Mouse (Mus musculus) layer of hippocampus, postnatal 36 days (tissue): ENCODE measurements around the gene Usp9x. TPM values are rescaled to one million over a fixed set of nuclear protein-coding genes. Genes with fewer than 3 reads are reported as not detected.

Experiments
- DNase-seq, 2 experiments: peaks; one replicate each; pipeline ENCODE4 v3.0.0; 2022
- total RNA-seq, 2 experiments: library from RNA; stranded (reverse); gene quantifications; 2 replicates each; pipeline ENCODE4 v1.2.3; 2021

Usp9x gene
- 100 to 1,000 TPM; 222 to 240 TPM for total RNA-seq

DNA sequence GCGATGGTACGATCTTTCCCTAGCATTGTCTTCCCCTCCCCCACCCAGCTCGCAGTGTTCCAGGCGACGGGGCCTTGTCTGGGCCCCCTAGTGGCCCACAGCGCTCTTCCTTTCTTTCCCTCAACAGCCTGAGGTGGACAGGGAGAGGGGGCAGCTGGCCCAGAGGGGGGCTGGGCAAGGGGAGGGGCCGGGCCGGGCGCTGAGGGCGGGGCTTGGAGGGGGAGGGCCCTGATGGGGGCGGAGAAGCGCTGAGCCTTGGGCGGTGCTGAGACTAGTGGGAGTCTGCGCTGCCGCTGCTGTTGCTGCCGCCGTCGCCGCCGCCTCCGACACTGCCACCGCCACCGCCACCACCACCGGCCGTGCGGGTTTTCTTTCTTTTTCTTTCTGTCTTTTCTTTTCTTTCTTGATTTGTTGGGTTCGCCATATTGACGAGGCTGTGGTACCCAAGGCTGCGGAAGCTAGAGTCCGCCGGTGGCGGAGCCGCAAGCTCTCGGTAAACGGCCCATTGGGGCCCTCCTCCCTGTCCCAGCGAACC is at the start of gene Usp9x:
Gene Usp9x (plus strand): TSS at position 258 of the 535 bp plus-strand sequence.
- DNase-seq, result no peak

DNA sequence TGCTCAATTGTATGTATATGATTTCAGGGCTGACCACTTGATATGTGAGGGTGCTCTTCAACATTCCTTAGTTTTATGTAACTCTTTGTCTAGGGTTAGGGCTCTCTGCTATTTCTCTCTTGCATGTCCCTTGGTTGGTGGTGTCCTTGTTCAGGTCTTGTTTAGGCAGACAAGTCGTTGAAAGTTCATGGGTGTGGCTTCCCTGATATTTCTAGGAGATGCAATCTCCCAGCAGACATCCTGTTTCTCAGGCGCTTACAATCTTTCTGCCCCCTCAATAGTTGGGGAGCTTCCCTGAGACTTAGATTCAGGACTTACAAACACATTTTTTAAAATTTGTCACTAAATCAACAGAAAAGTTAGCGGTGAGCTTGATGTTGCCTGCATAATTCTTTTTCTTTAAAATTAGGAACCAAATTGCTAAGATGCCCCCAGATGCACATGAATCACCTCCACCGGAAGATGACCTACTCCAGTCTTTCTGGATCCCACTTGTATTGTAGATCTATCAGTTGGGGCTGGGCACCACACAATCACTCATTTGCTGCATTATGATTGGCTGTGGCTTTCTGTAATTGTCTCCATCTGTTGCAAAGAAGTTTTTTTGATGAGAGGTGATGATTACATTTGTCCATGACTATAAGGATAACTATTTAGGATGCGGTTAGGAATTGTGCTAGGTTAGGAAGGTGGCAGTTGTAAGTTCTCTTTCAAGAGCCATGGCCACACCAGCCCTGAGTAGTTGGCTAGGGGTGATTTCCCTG is 48.6 kb upstream of the Usp9x start:
- no peak for DNase-seq

DNA sequence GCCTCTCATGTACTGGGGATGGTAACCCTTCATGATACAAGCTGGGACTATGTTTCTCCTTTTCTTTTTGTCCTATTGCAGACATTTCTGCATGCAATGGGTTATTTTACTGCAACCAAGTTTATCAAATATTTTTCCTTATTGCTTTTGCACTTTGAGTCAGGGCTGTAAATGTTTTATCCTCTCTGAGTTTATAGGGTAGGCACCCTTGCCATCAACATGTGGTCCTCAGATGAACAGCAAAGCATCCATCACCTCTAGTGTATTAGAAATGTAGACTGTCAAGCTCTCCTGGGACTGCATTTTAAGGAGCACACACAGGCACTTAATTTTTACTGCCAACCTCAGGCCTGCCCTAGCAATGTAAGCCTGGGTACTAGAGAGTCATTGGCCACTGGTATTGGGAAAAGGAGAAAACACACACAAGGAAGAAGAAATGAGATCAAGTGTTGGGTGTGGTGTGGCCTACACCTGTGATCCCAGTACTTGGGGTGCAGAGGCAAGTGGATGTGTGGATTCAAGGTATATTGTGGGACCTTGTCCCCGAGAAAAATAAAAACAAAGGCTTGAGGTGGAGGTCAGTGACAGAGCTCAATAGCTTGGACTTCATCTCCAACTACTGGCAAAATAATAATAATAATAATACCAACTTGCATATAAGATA is 46.6 kb upstream of the Usp9x start:
- DNase-seq, result no peak

DNA sequence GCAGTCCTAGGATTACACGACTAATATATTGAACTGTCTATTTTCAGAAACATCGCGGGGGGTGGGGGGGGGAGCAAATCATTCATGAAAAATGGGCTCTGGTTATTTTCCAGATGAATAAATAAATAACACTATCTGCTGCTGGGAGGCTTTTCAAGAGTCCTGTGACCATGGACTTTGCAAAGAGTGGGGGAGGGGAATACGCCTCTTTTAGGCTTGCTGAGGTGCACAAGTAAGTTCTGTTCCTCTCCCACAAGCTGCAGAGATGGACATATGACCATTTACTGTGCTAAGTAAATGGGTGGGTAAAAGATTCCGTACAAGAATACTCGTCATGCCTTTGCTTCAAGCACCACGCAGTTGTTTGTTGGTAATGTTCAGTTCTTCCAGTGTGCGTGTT is 46.0 kb upstream of the Usp9x start:
- no peak for DNase-seq

DNA sequence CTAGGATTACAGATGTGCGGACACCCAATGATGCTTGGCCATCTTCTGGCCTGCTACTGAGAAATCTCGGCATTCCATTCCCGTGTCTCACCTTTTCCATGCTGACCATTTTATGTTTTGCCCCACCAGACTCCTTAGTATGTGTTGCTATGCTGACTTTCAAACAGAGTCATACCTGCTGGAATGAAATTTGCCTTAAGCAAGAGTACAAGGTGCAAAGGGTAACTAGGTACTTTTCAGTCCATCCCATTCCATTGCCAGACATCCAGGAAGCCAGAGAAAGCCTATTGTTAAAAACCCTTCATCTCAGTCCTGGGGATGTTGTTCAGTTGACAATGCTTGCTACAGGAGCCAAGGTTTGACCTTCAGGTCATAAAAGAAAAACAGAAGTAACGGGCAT is 43.1 kb upstream of the Usp9x start:
- DNase-seq, result no peak

DNA sequence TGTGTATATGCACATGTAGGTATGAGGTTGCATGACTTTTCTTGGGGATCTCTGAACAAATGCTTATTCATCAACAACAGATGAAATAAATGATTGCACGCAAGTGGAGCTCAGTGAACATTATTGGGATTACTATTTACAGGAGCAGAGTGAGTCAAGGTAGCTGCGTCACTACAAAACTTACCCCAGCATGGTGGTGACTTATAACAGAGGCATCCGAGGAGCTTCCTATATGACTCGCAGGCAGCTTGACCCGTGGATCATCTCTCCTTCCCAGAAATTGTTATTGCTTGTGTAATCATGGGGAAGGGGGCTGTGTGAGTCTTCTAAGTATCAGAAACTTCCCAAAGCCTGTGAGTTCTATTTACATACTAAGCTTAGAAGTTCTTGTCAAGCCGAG is 41.3 kb upstream of the Usp9x start:
- DNase-seq, result no peak

DNA sequence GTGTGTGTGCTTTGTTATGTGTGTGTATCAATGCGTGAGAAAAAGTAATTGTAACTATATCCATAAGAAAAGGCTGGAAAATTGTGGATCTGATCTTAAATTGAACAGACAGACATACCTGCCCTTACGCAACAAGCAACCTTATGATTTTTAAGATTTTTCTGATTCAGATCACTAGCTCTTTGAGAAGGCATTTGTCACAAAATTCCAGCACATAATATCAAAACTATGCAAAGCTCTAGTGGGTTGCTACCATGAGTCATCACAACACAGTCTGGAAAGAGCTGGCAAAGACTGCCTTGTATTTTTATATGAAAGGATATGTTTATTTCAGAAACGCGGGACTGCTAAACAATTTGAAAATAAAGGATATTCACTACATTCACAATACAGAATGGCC is 34.2 kb upstream of the Usp9x start:
- DNase-seq, result no peak

DNA sequence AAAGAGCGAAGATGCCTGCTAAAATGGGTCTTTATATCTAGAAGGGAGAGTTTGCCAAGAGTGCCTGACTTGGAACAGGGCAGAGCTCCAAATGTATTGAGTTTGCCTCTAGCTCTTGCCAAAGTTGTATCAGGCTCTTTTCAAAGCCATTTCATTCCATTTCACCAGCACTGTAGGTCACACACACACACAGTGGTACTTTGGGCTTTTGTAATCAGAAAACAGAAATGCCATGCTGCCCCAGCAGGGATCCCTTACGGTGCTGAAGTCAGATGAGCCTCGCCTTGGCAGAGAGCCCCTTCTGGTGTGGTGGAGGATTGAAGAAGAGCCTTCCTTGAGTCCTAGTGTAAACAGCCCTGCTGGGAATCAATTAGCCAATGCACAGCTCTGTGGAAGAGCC is 32.1 kb upstream of the Usp9x start:
- DNase-seq, result peak; percentile 9 to 10

DNA sequence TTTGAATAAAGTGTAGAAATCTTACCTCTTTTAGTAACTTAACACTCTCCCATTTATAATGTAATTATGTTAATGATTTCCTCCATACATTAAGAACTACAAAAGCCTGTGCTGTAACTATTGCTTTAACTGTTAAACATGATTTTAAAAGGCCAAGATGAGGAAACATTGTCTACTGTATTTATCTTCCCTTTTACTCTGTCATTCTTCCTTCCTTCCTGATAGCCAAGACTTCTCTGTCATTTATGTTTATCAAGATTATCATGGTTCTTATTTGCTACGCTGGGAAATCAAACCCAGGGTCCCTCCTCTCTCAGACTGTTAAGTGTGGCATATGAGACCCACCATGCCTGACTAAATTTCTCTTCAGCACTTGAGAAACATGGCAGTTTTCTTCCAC is 30.9 kb upstream of the Usp9x start:
- DNase-seq, result no peak

DNA sequence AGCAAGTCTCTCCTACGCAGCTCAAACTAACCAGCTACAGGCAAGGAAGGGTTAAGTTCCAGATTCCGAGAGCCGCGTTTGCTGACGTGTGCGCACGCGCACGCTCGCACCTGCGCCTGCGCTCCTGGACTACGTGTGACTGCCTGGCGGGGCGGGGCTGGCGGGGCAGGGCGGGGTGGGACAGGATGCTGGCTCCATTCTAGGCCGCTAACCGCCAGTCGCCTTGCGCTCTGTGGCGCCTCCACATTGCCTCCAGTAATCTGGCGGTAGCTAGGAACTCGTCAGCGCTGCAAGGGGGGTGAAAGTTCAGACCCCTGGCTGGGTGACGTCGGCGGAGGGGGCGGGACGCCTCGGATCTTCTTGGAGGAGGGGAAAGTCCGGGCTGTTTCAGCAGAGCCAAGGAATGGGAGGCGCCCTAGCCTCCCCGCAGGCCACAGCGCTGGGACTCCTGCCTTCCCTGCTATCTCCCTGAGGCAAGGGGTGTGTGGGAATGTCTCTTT is 29.6 kb upstream of the Usp9x start:
- DNase-seq, result peak; percentile 88 to 92

DNA sequence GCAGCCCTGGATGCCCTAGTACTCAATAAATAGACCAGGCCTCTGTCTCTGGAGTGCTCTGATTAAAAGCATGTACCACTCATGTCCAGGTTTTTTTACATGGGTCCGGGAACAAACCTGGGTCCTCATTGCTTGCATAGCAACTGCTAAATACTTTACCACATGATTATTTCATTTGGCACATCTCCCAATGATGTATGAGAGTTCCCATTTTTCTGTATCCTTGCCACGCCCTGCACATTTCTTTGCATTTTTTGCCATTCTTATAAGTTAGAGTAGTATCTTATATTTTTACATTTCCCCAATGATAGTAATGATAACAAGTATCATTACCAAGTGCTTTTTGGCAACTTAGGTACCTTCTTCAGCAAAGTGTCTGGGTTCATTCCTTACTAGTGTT is 27.5 kb upstream of the Usp9x start:
- DNase-seq, result no peak

DNA sequence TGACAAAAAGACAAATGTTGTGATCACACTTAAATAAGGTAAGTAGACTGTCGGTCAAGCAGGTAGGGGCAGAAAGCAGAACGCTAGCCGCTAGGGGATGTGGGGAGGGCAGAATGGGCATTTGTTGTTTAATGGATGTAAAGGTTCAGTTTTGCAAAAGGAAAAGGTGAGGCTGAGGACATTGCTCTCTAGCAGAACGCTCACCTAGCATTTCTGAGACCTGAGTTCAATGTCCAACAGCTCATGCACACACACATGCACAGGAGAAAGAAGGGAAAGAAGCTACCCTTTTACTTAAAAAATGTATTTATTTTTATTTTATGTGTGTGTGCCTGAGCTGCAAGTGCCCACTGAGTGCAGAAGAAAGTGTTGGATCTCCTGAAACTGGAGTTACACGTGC is 26.6 kb upstream of the Usp9x start:
- no peak for DNase-seq

DNA sequence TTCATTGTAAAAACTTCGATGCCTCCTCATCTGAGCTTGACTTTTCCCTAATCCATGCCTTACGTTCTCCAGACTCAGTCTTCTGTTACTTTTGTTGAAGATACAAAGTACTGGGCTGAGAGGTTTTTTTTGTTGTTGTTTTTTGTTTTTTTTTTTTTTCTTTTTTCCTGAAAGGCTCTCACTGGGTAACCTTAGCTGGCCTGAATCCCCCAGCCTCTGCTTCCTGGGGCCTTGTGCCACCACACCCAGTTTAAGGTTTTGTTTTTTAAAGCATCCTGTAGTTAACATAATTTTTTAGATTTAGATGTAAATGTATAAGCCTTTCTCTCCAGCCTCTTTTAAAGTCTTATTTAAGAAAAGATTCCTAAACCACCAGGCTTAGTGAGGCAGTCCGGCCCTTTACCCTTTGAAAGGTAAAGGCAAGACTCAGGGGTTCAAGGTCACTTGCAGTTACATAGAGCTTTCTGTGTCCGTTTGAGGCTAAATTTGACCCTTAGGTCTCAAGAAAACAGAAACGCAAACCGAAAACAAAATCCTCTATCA is 24.3 kb upstream of the Usp9x start:
- no peak for DNase-seq

DNA sequence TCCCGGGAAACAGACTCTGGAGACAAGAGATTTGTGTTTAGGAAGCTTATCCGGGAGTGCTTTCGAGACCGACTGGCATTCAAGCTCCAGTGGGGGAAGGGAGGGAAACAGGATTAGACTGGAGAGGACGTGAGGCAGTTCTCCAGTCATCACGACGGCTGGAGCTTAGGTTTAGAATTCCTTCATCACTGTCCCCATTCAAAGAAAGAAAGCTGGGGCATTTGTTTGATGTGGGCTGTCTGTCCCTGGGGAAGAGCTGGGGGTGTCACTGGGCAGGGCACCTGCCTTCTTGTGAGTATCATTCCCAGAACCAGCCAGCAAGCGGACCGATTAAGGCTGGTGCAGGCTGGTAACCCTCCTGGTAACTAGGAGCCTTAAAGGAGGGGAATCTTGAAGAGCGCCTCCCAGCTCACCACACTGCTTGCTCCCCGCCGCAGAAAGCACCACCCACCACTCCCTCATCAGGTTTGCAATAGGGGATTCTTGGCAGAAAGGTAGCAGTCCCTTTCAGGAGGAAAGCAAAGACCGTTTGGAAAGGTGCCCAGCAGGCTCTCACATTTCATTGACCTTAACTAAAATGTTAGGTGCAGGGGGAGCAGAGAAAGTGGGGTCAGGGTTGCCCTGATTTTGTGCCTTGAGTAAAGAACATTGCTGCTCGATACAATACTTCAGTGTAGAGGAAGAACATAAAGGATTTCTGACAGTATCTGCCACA is 23.5 kb upstream of the Usp9x start:
- DNase-seq, result peak; percentile 8 to 14

DNA sequence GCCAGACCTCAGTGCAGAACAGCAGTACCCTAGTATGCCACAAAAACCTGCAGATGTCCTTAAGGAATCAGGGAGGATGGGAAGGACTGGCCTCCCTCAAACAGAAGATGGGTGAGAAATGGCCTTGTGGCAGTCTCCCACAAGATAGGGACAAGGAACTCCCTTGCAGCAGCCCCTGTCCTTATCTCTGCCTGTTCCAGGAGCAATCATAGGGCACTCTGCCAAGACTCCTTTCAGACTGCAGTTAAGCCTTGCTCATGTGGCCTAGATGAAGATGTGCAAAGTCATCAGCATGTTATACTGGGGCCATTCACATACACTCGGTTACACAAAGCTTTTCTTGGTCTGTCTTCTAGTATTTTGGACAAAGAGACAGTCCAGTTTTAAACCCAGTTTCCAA is 16.7 kb upstream of the Usp9x start:
- DNase-seq, result no peak

DNA sequence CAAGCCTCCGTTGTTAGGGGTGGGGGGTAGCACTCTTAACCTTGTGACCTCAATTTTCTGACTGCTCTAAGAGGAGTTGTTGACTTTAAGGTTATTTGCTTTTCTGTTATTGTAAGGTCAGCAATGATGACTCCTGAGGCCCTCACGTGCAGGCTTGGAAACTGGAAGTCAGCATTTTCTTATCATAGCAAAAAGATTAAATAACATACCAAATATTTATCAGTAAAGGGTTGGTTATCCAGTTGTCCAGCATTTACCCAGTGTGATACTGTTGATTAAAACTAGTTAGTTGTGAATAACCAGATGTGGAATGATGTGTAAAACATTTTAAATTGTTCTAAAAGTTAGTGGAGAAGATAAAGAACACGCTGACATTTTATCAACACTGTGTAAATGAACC is 9.3 kb upstream of the Usp9x start:
- DNase-seq, result no peak

DNA sequence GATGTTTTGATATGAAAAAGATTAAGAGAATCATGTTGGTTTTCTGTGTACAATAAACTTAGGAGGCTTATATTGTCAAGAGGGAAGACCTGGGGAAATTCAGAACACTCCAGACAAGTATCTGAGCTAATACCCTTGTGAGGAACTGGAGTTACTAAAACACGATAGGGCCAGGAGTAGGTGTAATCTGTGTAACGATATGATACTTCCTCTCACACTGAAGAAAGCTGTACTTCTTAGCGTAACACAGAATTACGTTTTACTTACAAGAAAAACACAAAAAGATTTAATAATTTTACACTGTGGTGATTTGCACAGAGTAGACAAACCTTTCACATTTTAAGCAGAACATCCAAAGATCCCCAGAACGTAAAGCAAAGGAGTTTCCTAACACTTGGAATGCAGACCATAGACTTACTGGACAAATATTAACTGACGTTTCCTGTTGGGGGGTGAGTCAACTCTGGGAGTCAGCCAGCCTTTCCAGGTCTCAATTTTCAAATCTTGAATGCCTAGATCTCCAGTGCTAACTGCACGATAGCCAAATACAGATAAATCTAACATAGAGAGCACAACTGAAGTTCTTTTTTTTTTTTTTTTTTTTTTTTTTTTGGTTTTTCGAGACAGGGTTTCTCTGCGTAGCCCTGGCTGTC is 6.9 kb upstream of the Usp9x start:
- DNase-seq, result no peak

DNA sequence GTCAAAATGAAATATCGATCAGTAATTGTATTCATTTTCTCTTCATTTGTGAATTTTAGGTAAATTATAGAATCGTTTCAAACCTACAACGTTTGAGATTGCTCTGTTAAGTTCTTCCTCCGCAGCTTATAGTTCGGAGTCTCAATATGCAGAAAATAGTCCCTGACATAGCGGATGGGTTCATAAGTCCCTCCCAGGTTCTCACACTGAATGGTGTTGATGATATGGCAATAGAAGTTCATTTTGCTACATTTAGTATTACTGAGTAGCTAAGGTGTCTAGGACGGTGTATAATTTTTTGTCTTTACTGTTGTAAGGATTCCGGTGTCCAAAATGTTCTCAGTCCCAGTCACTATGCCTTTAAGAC is 1.1 kb upstream of the Usp9x start:
- no peak for DNase-seq

DNA sequence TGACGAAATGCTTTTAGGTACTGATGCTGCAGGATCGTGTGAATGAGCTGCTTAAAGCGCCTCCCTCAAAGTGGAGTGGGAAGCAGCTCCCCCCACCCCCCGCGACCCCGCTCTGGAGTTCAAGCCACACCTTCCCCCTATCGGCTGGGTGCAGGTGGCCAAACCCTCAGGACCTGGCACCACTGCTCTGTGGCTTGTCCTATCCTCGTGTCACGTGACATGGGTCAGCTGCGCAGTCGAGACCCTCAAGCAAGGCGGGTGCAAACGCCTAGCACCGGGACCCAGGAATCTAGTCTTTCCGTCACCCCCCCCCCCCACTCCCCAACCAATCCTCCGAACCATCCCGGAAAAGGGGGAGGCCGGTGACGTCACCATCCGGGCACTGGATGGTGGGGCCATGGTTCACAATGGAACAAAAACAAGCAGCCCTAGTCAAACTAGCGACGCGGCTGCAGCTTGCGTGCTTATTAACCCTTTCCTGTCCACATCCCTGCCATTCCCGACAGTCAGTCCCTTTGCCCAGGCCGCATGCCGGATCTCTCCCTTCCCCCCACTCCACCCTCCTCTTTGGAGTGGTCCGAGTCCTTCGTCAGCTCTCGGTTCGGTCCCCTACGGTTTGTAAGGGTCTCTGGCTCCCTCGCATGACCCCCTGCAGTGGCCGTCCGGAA is 591 bp upstream of the Usp9x start:
- DNase-seq, result peak; percentile 89

DNA sequence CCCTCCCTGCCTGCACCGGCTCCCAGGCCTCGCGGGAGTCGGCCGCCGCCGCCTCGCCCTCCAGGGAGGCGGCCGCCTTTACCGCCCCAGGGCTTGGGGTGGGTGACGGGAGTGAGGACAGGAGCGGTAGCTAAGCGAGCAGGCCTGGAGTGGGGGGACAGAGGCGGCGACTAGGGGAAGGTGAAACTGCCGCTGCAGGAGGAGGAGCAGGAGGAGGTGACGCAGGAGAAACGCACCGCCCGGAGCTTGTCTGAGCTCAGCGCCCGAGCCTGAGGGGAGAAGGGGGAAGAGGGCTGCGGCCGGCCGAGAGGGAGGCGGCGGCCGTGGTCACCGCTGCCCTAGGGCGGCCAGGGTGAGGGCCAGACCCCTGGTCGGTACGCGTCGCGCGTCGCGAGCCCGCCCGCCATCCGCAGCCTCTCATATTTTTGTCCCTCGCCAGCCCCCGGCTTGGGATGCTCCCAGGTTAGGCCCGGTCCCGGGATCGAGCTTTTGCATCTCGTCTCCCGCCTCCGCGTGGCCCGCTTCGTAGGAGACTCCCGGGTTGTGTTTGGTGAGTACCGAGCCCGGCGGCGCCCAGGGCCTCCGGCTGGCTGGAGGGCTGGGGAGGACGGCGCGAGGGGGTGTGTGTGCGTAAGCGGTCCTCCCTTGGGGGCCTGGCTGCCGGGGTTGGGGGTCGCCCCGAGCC is 620 bp downstream of the Usp9x start:
- DNase-seq, result peak; percentile 55 to 58

DNA sequence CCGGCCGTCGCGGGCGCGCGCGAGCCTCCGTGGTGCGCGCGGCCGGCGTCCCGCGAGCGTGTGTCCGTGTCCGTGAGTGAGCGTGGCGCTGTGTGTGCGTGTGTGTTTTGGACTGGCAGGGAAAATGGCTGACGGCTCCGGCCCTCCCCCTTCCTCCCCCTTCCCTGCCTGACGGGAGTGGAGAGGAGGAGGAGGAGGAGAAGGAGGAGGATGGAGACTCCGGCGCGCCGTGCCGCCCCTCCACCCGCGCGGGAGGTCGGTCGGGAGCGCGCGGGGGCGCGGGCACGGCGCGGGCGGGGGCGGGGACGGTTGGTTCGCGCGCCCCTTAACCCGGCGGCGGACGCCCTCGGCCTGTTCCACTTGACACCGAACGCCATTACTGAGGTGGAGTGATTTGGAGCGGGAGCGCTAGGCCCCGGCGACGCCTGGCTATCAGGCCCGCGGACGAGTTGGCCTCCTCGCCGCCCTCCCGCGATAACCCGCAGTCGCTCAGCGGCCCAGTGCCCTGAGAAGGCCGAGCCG is 1.2 kb downstream of the Usp9x start:
- DNase-seq, result peak; percentile 57 to 63
